Mouse (Mus musculus): ENCODE measurements at regions not wholly inside any gene's neighbourhood (a gene's known extent, or its start where the extent isn't known, plus 50 kb on each side); places are given as distances from the start of the nearest gene placed in this dataset.
"Not testable (repeated sequence)": the region's sequence is repeated elsewhere in the genome, so short reads cannot be mapped to it uniquely, and the experiment has no call there.

GRCm38 (mm10) chr13:16487292-16487691 lies 475.6 kb downstream of the Inhba start:
- no peak for DNase-seq (ENCODE audit: low read depth)

- DNase-seq (ENCODE audit: low read depth), result not testable (repeated sequence)
Observed at GRCm38 (mm10) chr13:16490680-16491079, 479.0 kb downstream of the Inhba start.

GRCm38 (mm10) chr13:16498052-16498451 lies 486.4 kb downstream of the Inhba start:
- no peak for DNase-seq (ENCODE audit: low read depth)

- no peak for DNase-seq (ENCODE audit: low read depth)
Observed at GRCm38 (mm10) chr13:16512876-16513275, 501.2 kb downstream of the Inhba start.

- no peak for DNase-seq (ENCODE audit: low read depth)
Observed at GRCm38 (mm10) chr13:16515195-16515594, 503.5 kb downstream of the Inhba start.

- DNase-seq (ENCODE audit: low read depth), result no peak
Observed at GRCm38 (mm10) chr13:16529036-16529435, 517.4 kb downstream of the Inhba start.

GRCm38 (mm10) chr13:16543771-16544170 lies 532.1 kb downstream of the Inhba start:
- no peak for DNase-seq (ENCODE audit: low read depth)

GRCm38 (mm10) chr13:16550060-16550459 lies 538.4 kb downstream of the Inhba start:
- no peak for DNase-seq (ENCODE audit: low read depth)

GRCm38 (mm10) chr13:16564988-16565387 lies 553.3 kb downstream of the Inhba start:
- no peak for DNase-seq (ENCODE audit: low read depth)

- no peak for DNase-seq (ENCODE audit: low read depth)
Observed at GRCm38 (mm10) chr13:16574069-16574468, 562.4 kb downstream of the Inhba start.

GRCm38 (mm10) chr13:16586286-16586685 lies 574.6 kb downstream of the Inhba start:
- no peak for DNase-seq (ENCODE audit: low read depth)

- DNase-seq (ENCODE audit: low read depth), result no peak
Observed at GRCm38 (mm10) chr13:16619755-16620154, 608.1 kb downstream of the Inhba start.

- no peak for DNase-seq (ENCODE audit: low read depth)
Observed at GRCm38 (mm10) chr13:16626584-16626983, 614.9 kb downstream of the Inhba start.

- DNase-seq (ENCODE audit: low read depth), result no peak
Observed at GRCm38 (mm10) chr13:16633445-16634092, 621.9 kb downstream of the Inhba start.

- no peak for DNase-seq (ENCODE audit: low read depth)
Observed at GRCm38 (mm10) chr13:16636251-16636650, 624.6 kb downstream of the Inhba start.

GRCm38 (mm10) chr13:16641611-16642449 lies 630.2 kb downstream of the Inhba start:
- DNase-seq (ENCODE audit: low read depth), result no peak

GRCm38 (mm10) chr13:16642450-16642994 lies 630.9 kb downstream of the Inhba start:
- no peak for DNase-seq (ENCODE audit: low read depth)

GRCm38 (mm10) chr13:16645311-16645710 lies 633.7 kb downstream of the Inhba start:
- DNase-seq (ENCODE audit: low read depth), result no peak

GRCm38 (mm10) chr13:16646056-16646455 lies 634.4 kb downstream of the Inhba start:
- DNase-seq (ENCODE audit: low read depth), result no peak

- DNase-seq (ENCODE audit: low read depth), result no peak
Observed at GRCm38 (mm10) chr13:16646649-16647048, 635.0 kb downstream of the Inhba start.

GRCm38 (mm10) chr13:16656110-16656509 lies 644.5 kb downstream of the Inhba start:
- no peak for DNase-seq (ENCODE audit: low read depth)

- no peak for DNase-seq (ENCODE audit: low read depth)
Observed at GRCm38 (mm10) chr13:16659894-16660293, 648.2 kb downstream of the Inhba start.

GRCm38 (mm10) chr13:16668652-16669051 lies 657.0 kb downstream of the Inhba start:
- no peak for DNase-seq (ENCODE audit: low read depth)
